Mouse (Mus musculus) embryonic facial prominence, embryonic 15.5 days (tissue): ENCODE data around the gene Iqcd. TPM values are rescaled to one million over a fixed set of nuclear protein-coding genes. Genes with fewer than 3 reads are reported as not detected.

Experiments
- ATAC-seq: fragments of 200-750 bp; cut with Nextera tagmentation; 2 replicates; pipeline ENCODE4 v1.8.0; 2017; ENCODE audit warnings: low read depth, moderate TSS enrichment; ENCODE audit not compliant: insufficient number of reproducible peaks, low FRiP score, low TSS enrichment
- H3K27ac ChIP-seq: fragments of 300-500 bp; sonication (generic); replicated peaks from 2 replicates; pipeline ENCODE4 v1.5.1; 2015; ENCODE audit warnings: mild to moderate bottlenecking, inconsistent platforms
- H3K27me3 ChIP-seq: fragments of 300-500 bp; sonication (generic); 2 replicates; pipeline ENCODE4 v1.6.1; 2015; ENCODE audit warnings: inconsistent platforms
- H3K36me3 ChIP-seq: fragments of 300-500 bp; sonication (generic); 2 replicates; pipeline ENCODE4 v1.6.1; 2015; ENCODE audit warnings: mild to moderate bottlenecking, inconsistent platforms
- H3K4me1 ChIP-seq: fragments of 300-500 bp; sonication (generic); 2 replicates; pipeline ENCODE4 v1.6.1; 2015; ENCODE audit warnings: inconsistent platforms
- H3K4me2 ChIP-seq: fragments of 300-500 bp; sonication (generic); replicated peaks from 2 replicates; pipeline ENCODE4 v1.6.1; 2015; ENCODE audit warnings: mild to moderate bottlenecking, inconsistent platforms
- H3K4me3 ChIP-seq: fragments of 300-500 bp; sonication (generic); replicated peaks from 2 replicates; pipeline ENCODE4 v1.5.1; 2015; ENCODE audit warnings: mild to moderate bottlenecking, inconsistent platforms
- H3K9ac ChIP-seq: fragments of 300-500 bp; sonication (generic); 2 replicates; pipeline ENCODE4 v1.6.1; 2015; ENCODE audit warnings: inconsistent platforms
- H3K9me3 ChIP-seq: fragments of 300-500 bp; sonication (generic); replicated peaks from 2 replicates; pipeline ENCODE4 v1.6.1; 2016; ENCODE audit warnings: inconsistent platforms
- WGBS: fragments of 180-500 bp; shearing (Covaris S2); methylation state at CpG from one replicate; pipeline ENCODE4 v1.1.7; 2015; 5-methylcytosine and 5-hydroxymethylcytosine counted together
- polyA plus RNA-seq: library from polyadenylated mRNA; unstranded; fragments of >200 nt; fragmentation: Nextera tagmentation; extraction: Ambion mirVana; gene quantifications from 2 replicates; pipeline ENCODE4 v1.2.1, GENCODE M21; 2015

Gene Iqcd
- polyA plus RNA-seq = 1.9 and 3.2 TPM in 2 replicates

DNA sequence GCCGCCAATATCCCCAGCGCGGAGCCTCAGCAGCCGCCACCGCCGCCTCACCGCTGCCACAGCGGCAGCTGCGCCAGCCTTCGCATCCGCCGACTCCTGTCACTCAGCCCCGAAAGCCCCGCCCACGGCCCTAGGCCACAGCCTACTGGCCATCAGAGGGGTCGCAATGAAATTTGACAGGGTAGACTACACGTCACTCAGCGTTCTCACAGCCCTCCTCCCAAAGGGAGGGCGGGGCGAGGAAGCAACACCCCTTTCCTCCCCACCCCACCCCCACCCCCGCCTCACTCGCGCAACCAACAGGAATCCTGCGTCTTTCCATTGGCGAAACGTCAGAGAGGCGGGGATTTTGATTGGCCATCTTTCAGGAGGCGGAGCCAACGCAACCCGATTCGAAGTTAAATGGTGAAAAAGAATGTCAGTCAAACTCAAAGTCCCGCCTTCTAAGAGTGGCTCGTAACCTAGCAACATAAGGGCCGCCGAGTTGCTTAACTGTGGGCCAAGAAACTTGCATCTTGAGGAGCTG lies at the start of gene Iqcd, which contains the start of gene Tpcn1:
TSS of gene Iqcd (plus strand) at position 448 of the 526 bp plus-strand sequence.
TSS of gene Tpcn1 (minus strand) at position 105 of the 526 bp plus-strand sequence.
- Histone ChIP-seq H3K4me3 (peak within 1 kb of the TSS; percentile 92), H3K9ac (peak within 1 kb of the TSS; percentile 76), H3K9me3 (no peaks in the 10 kb centered on the region), H3K36me3 (peaks cover 16% of the 10 kb centered on the region), H3K27me3 (no peaks in the 10 kb centered on the region), H3K27ac (peak within 1 kb of the TSS; percentile 87), H3K4me2 (peak within 1 kb of the TSS; percentile 91), H3K4me1 (peaks cover 30% of the 10 kb centered on the region)
- WGBS = 0% methylated on average over 34 of the region's 35 CpGs
- ATAC-seq = peak; percentile 97

DNA sequence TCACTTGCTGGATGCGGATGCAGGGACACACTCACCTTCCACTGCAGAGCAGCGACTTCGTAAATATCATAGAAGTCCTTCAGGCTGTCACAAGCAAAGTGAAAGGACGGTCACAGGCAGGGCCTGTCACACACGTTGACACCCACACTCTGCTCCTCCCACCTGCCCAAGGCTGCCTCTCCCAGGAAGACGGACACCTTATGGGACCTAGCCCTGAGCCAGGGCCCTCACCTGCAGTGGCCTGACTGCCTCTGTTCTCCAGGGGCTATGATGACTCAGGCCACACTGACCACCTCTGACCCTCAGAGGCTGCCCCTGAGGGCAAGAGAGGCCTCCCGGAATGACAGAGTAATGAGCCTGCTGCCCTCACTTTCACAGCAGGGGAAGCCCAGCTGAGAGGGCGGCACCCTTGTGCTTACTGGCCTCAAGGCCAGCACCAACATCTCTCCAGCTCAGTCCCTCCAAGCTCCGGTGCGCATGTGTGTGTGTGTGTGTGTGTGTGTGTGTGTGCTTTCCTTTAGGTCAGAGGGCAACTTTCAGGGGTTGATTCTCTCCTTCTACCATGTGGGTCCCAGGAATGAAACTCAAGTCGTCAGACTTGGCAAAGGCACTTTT lies 40.5 kb upstream of the Iqcd start:
- Histone ChIP-seq H3K36me3 (peaks cover 47% of the 10 kb centered on the region), H3K4me3 (no peak overlapping the region), H3K27ac (no peak overlapping the region), H3K4me2 (no peak overlapping the region), H3K27me3 (no peaks in the 10 kb centered on the region), H3K9ac (no peak overlapping the region), H3K4me1 (no peaks in the 10 kb centered on the region), H3K9me3 (no peaks in the 10 kb centered on the region)
- WGBS = 59% methylated on average over 11 of the region's 11 CpGs
- no peak for ATAC-seq

- no peaks in the 10 kb centered on the region for H3K27me3 ChIP-seq
- H3K9me3 ChIP-seq = no peaks in the 10 kb centered on the region
- ATAC-seq = no peak
- no peak overlapping the region for H3K27ac ChIP-seq
- no peaks in the 10 kb centered on the region for H3K4me1 ChIP-seq
- 75% methylated on average over 5 of the region's 5 CpGs for WGBS
- H3K4me2 ChIP-seq = no peak overlapping the region
- H3K36me3 ChIP-seq = peaks cover 48% of the 10 kb centered on the region
- no peak overlapping the region for H3K9ac ChIP-seq
- H3K4me3 ChIP-seq = no peak overlapping the region
These were observed 38.7 kb upstream of the Iqcd start for GRCm38 (mm10) chr5:120550137-120550536.

DNA sequence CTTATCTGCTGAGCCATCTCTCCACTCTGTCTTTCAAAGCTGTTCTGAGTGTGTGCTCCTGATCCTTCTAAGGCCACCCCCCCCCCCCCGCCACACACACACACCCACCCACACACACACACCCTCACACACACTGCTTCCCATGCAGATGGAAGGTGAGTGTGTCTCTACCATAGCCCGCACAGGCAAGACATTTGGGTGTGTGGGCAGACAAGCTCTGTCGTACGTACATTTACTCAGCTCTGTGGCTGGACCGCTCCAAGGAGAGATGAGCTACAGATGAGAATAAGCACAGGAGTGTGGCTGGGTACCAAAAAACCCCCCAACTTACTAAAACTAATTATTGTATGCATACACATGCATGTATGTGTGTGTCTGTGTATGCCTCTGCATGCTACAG lies 38.1 kb upstream of the Iqcd start:
- Histone ChIP-seq H3K9ac (no peak overlapping the region), H3K27ac (no peak overlapping the region), H3K9me3 (no peaks in the 10 kb centered on the region), H3K36me3 (peaks cover 53% of the 10 kb centered on the region), H3K4me1 (no peaks in the 10 kb centered on the region), H3K27me3 (no peaks in the 10 kb centered on the region), H3K4me3 (no peak overlapping the region), H3K4me2 (no peak overlapping the region)
- no peak for ATAC-seq
- WGBS = 91% methylated on average over 5 of the region's 5 CpGs

DNA sequence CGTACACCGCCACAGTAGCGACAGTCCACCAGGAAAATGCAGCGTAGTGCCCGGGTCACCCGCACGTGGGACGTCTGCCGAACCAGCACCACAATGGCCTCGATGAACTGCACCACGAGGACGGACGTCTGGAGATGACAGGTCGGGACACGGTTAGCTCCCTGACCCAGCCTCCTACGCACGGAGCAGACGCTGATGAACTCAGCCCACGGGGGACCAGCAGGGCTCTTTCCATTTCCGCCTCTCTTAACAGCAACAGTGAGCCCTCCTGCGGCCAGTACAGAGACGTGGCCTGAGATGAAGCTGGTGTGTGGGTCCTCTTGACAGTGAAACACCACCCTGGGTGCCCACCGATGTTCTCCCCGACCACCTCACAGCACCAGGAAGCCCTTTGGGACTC lies 32.9 kb upstream of the Iqcd start:
- 83% methylated on average over 24 of the region's 24 CpGs for WGBS
- Histone ChIP-seq H3K4me2 (no peak overlapping the region), H3K27ac (no peak overlapping the region), H3K4me1 (peaks cover 33% of the 10 kb centered on the region), H3K4me3 (no peak overlapping the region), H3K9ac (no peak overlapping the region), H3K27me3 (no peaks in the 10 kb centered on the region), H3K36me3 (peaks cover 53% of the 10 kb centered on the region), H3K9me3 (no peaks in the 10 kb centered on the region)
- no peak for ATAC-seq

DNA sequence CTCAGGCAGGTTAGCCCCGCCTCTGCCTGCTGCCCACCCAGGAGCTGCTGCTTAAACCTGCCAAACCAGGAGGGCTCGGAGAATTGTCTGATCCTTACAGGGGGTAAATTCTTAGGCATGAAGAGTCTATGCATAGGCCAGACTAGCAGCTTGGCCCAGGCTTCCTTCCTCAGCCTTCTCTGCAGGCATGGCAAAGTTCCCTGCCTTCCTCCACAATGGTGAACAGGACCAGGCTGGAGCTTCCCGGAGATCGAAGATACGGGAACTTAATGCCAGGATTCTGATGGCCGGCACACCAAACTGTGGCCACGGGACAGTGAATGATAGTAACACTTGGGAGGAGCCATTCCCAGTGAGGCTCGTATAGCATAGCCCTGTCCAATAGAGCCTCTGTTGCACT lies 30.8 kb upstream of the Iqcd start:
- ATAC-seq = no peak
- Histone ChIP-seq H3K9ac (no peak overlapping the region), H3K4me2 (no peak overlapping the region), H3K36me3 (peaks cover 36% of the 10 kb centered on the region), H3K4me3 (no peak overlapping the region), H3K4me1 (peaks cover 43% of the 10 kb centered on the region), H3K27me3 (no peaks in the 10 kb centered on the region), H3K27ac (peak overlapping the region; percentile 48; the same call in 1 of the 2 replicates), H3K9me3 (no peaks in the 10 kb centered on the region)
- WGBS = 66% methylated on average over 8 of the region's 8 CpGs

- Histone ChIP-seq H3K9me3 (no peaks in the 10 kb centered on the region), H3K4me3 (no peak overlapping the region), H3K36me3 (peaks cover 28% of the 10 kb centered on the region), H3K9ac (no peak overlapping the region), H3K4me2 (no peak overlapping the region), H3K4me1 (peaks cover 50% of the 10 kb centered on the region), H3K27ac (peak overlapping the region; percentile 48), H3K27me3 (no peaks in the 10 kb centered on the region)
- ATAC-seq = 0 out of 2 replicates have a peak, but pooled peaks have one; percentile 21
- WGBS = 42% methylated on average over 14 of the region's 14 CpGs
These were observed 30.1 kb upstream of the Iqcd start for GRCm38 (mm10) chr5:120558762-120559161.

- Histone ChIP-seq H3K4me3 (no peak overlapping the region), H3K27ac (peak overlapping the region; percentile 48), H3K9me3 (no peaks in the 10 kb centered on the region), H3K9ac (no peak overlapping the region), H3K27me3 (no peaks in the 10 kb centered on the region), H3K4me1 (peaks cover 60% of the 10 kb centered on the region), H3K36me3 (peaks cover 18% of the 10 kb centered on the region), H3K4me2 (0 out of 2 replicates have a peak overlapping the region, but pooled peaks have one; percentile 15)
- WGBS = 65% methylated on average over 9 of the region's 9 CpGs
- ATAC-seq = no peak
These were observed 28.6 kb upstream of the Iqcd start for GRCm38 (mm10) chr5:120560129-120560615.

- no peaks in the 10 kb centered on the region for H3K27me3 ChIP-seq
- H3K4me3 ChIP-seq = no peak overlapping the region; the same call in 1 of the 2 replicates
- no peak overlapping the region for H3K9ac ChIP-seq
- 19% methylated on average over 16 of the region's 16 CpGs for WGBS
- peak overlapping the region; percentile 31 for H3K4me2 ChIP-seq
- ATAC-seq = peak; percentile 56
- peaks cover 13% of the 10 kb centered on the region; the same call in 1 of the 2 replicates for H3K36me3 ChIP-seq
- peaks cover 66% of the 10 kb centered on the region for H3K4me1 ChIP-seq
- H3K27ac ChIP-seq = peak overlapping the region; percentile 48
- no peaks in the 10 kb centered on the region for H3K9me3 ChIP-seq
These were observed 28.1 kb upstream of the Iqcd start for GRCm38 (mm10) chr5:120560616-120561311.

- Histone ChIP-seq H3K4me1 (peaks cover 82% of the 10 kb centered on the region), H3K4me2 (0 out of 2 replicates have a peak overlapping the region, but pooled peaks have one; percentile 11), H3K27me3 (no peaks in the 10 kb centered on the region), H3K4me3 (no peak overlapping the region), H3K9ac (no peak overlapping the region), H3K9me3 (no peaks in the 10 kb centered on the region), H3K27ac (peak overlapping the region; percentile 90), H3K36me3 (no peaks in the 10 kb centered on the region)
- ATAC-seq = peak; percentile 58; the same call in 1 of the 2 replicates
- 32% methylated on average over 28 of the region's 28 CpGs for WGBS
These were observed 25.6 kb upstream of the Iqcd start for GRCm38 (mm10) chr5:120562956-120563913.
